Mouse (Mus musculus): ENCODE data around the gene Slit2. TPM values are rescaled to one million over a fixed set of nuclear protein-coding genes. Genes with fewer than 3 reads are reported as not detected.

Gene Slit2
- polyA plus RNA-seq, 1 experiment, result 11.9 TPM

DNA sequence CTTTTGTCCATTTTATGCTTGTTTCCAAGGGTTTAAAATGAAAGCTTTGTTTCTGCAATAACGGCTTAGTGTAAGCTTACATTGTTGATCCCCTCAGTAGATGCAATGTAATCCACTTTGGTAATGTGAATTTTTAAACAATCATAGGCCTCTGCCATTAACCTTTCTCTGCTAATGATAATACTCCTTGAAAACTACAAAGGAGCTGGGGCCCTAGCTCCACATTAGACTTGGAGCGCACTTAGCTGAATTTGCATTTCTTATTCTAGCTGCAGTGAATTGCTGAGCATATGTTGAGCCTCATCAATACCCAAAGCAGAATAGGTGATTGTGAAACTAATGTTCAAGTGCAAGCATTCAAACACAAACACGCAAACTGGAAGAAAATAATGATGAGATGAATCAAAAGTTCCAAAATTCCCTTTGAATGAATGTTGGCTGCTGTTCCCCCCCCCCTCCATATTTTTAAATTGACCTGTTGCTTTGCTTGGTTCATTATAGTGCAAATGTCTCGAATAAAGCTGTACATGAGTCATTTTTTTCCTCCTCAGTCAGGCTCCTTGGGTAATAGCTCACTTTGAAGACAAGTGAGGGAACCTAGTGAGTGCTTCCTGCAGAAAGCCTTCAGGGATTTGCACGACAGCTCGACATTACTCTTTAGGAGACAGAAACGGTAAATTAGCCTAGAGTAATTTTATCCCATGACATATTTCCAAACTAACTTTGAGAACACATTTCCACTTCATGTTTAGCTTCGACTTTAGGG is 66.2 kb downstream of the Slit2 start:
- no peak for TF ChIP-seq POLR2A (IDR thresholded peaks at IDR 0.05; ENCODE audit: extremely low read depth, insufficient read depth, low read length)
- TF ChIP-seq CTCF (IDR thresholded peaks at IDR 0.05; ENCODE audit: extremely low read depth, insufficient read depth, low read length), result no peak
- no peak overlapping the region for H3K27ac ChIP-seq (ENCODE audit: insufficient read depth, low read length)
- H3K4me3 ChIP-seq (ENCODE audit: insufficient read depth, low read length), result no peak overlapping the region
- H3K4me1 ChIP-seq (ENCODE audit: control insufficient read depth, insufficient read depth, low read length), result no peaks in the 10 kb centered on the region

DNA sequence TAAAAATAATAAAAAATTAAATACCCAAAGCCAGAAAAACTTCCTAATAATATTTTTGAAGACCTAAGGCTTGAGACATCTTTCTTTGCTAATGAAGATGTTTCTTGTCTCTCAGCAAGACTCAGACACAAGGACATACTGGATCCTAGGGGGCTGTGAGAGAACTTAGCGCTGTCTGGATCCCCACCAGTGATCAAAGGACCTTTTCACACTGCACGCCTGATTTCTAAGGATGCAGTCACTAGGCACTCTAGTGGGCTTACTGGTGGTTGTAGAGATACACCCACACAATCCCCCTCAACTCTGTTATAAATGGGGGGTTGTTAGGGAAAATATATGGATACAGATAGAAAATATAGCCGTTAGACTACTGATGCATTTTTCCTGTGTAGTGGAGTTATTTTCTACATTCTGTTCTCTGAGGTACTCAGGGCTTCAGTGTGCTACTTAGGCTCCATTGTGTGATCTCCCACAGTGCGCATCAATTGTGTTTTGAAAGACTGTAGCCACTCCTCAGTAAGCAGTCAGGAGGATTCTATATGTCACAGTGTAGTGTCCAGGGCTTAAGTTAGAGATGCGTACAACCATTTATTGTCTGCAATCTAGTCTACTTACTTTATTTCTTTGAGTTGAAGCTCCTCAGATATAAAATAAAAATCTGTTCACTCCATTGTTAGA is 67.8 kb downstream of the Slit2 start:
- H3K4me1 ChIP-seq (ENCODE audit: control insufficient read depth, insufficient read depth, low read length), result no peaks in the 10 kb centered on the region
- TF ChIP-seq POLR2A (IDR thresholded peaks at IDR 0.05; ENCODE audit: extremely low read depth, insufficient read depth, low read length) (no peak), CTCF (IDR thresholded peaks at IDR 0.05; ENCODE audit: extremely low read depth, insufficient read depth, low read length) (no peak)
- H3K27ac ChIP-seq (ENCODE audit: insufficient read depth, low read length), result no peak overlapping the region

GRCm38 (mm10) chr5:48058612-48059011 is 75.7 kb downstream of the Slit2 start:
- TF ChIP-seq POLR2A (IDR thresholded peaks at IDR 0.05; ENCODE audit: extremely low read depth, insufficient read depth, low read length), result no peak
- TF ChIP-seq CTCF (IDR thresholded peaks at IDR 0.05; ENCODE audit: extremely low read depth, insufficient read depth, low read length), result no peak
- H3K4me3 ChIP-seq (ENCODE audit: insufficient read depth, low read length), result no peak overlapping the region
- H3K27ac ChIP-seq (ENCODE audit: insufficient read depth, low read length), result no peak overlapping the region
- no peaks in the 10 kb centered on the region for H3K4me1 ChIP-seq (ENCODE audit: control insufficient read depth, insufficient read depth, low read length)

More for the DNA sequence above, 67.8 kb downstream of the Slit2 start:
- H3K4me3 ChIP-seq (ENCODE audit: insufficient read depth, low read length), result no peak overlapping the region

- TF ChIP-seq CTCF (IDR thresholded peaks at IDR 0.05; ENCODE audit: extremely low read depth, insufficient read depth, low read length), result no peak
- Histone ChIP-seq H3K4me3 (ENCODE audit: insufficient read depth, low read length) (no peak overlapping the region), H3K27ac (ENCODE audit: insufficient read depth, low read length) (no peak overlapping the region), H3K4me1 (ENCODE audit: control insufficient read depth, insufficient read depth, low read length) (no peaks in the 10 kb centered on the region)
Measured at GRCm38 (mm10) chr5:48060715-48061114, 77.8 kb downstream of the Slit2 start.

- Histone ChIP-seq H3K27ac (ENCODE audit: insufficient read depth, low read length) (no peak overlapping the region), H3K4me1 (ENCODE audit: control insufficient read depth, insufficient read depth, low read length) (no peaks in the 10 kb centered on the region), H3K4me3 (ENCODE audit: insufficient read depth, low read length) (no peak overlapping the region)
- TF ChIP-seq POLR2A (IDR thresholded peaks at IDR 0.05; ENCODE audit: extremely low read depth, insufficient read depth, low read length) (no peak), CTCF (IDR thresholded peaks at IDR 0.05; ENCODE audit: extremely low read depth, insufficient read depth, low read length) (no peak)
Measured at GRCm38 (mm10) chr5:48078730-48079129, 95.8 kb downstream of the Slit2 start.

DNA sequence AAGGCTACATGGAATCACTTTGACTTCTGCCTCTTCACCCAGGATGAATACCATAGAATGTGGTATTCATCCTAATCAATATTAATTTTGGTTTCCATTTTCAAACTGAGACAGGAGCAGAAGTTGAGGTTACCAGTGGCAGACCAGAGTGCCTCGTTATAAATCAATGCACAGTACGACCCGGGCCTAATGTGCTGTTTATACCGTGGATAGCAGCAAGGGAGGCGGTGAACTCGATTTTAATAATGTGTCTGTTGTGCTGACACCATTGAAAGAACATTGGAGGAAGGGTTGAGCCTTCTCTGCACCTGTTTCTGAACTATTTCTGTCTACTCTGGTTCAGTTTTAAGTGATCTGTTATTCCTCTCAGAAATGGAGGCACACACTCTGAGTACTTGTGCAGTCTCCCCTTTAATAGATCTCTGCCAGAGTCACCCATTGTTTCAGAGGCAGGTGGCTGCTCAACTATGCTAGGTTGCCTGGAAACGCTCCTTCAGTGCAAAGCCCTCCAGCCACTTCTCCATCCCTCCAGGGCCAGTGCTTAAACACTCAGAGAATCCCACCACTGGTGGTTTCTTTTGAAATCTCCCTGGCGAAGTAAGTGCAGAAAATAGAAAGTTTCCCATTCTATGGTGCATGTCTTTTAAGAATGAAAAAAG is 98.4 kb downstream of the Slit2 start:
- Histone ChIP-seq H3K4me1 (ENCODE audit: control insufficient read depth, insufficient read depth, low read length) (no peaks in the 10 kb centered on the region), H3K27ac (ENCODE audit: insufficient read depth, low read length) (no peak overlapping the region), H3K4me3 (ENCODE audit: insufficient read depth, low read length) (no peak overlapping the region)
- TF ChIP-seq POLR2A (IDR thresholded peaks at IDR 0.05; ENCODE audit: extremely low read depth, insufficient read depth, low read length) (no peak), CTCF (IDR thresholded peaks at IDR 0.05; ENCODE audit: extremely low read depth, insufficient read depth, low read length) (no peak)

DNA sequence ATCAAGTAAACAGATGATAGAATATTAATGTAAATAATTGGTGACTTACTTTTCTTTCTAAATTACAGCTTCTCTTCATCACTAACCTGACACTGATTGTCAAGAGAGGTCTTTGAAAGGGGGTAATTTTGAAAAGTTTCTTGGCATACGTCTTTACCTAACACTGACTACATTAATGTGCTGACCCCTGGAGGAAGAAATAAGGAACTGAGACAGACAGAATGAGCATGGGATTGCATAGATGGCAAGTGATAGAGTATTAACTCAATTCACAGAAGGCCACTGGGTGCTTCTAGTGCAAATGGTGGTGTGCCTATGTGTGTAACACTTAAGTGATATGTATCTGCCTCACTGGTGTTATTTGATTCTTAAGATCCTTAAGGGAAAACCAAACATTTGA is 130.5 kb downstream of the Slit2 start:
- no peak overlapping the region for H3K27ac ChIP-seq (ENCODE audit: insufficient read depth, low read length)
- no peak overlapping the region for H3K4me3 ChIP-seq (ENCODE audit: insufficient read depth, low read length)
- TF ChIP-seq POLR2A (IDR thresholded peaks at IDR 0.05; ENCODE audit: extremely low read depth, insufficient read depth, low read length) (no peak), CTCF (IDR thresholded peaks at IDR 0.05; ENCODE audit: extremely low read depth, insufficient read depth, low read length) (no peak)
- no peaks in the 10 kb centered on the region for H3K4me1 ChIP-seq (ENCODE audit: control insufficient read depth, insufficient read depth, low read length)

- TF ChIP-seq POLR2A (IDR thresholded peaks at IDR 0.05; ENCODE audit: extremely low read depth, insufficient read depth, low read length) (no peak), CTCF (IDR thresholded peaks at IDR 0.05; ENCODE audit: extremely low read depth, insufficient read depth, low read length) (no peak)
- Histone ChIP-seq H3K4me1 (ENCODE audit: control insufficient read depth, insufficient read depth, low read length) (no peaks in the 10 kb centered on the region), H3K27ac (ENCODE audit: insufficient read depth, low read length) (no peak overlapping the region), H3K4me3 (ENCODE audit: insufficient read depth, low read length) (no peak overlapping the region)
Measured at GRCm38 (mm10) chr5:48114969-48115537, 132.1 kb downstream of the Slit2 start.

DNA sequence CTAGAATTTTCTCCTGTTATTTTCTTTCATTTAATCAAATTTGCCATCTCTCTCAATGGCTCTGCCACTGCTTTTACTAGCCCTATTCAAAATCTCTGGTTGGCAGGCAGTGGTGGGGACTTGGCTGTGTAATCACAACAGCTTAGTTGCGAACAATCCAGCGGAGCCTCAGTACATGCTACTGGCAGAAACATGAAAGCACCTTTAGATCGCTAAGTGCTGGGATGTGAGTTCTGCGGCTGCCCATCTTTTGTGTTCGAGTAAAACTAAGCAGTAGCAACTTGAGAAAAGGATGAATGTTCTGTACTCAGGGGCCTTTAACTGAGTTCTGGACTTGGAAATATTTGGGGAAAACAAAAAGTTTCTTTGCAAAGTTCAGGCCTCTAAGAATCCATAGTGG is 139.7 kb downstream of the Slit2 start:
- Histone ChIP-seq H3K27ac (ENCODE audit: insufficient read depth, low read length) (no peak overlapping the region), H3K4me3 (ENCODE audit: insufficient read depth, low read length) (no peak overlapping the region), H3K4me1 (ENCODE audit: control insufficient read depth, insufficient read depth, low read length) (no peaks in the 10 kb centered on the region)
- TF ChIP-seq POLR2A (IDR thresholded peaks at IDR 0.05; ENCODE audit: extremely low read depth, insufficient read depth, low read length) (no peak), CTCF (IDR thresholded peaks at IDR 0.05; ENCODE audit: extremely low read depth, insufficient read depth, low read length) (no peak)
